Mouse (Mus musculus) liver, embryonic 14.5 days (tissue): ENCODE data around the gene Ryr1.

Source experiments
- CTCF ChIP-seq: IDR thresholded peaks from 2 replicates; pipeline ENCODE4 v1.5.1; 2016; ENCODE audit warnings: antibody characterized with exemption, low read depth, control low read depth
- EP300 ChIP-seq: IDR thresholded peaks from 2 replicates; pipeline ENCODE4 v1.6.1; 2016; ENCODE audit warnings: antibody characterized with exemption, low read depth

GRCm38 (mm10) chr7:28983141-28983564, 141.8 kb downstream of the Ryr1 start:
- TF ChIP-seq CTCF (no peak), EP300 (no peak)
